Mouse (Mus musculus): Measurements from ENCODE around the gene Ltbp2. TPM values are rescaled to one million over a fixed set of nuclear protein-coding genes. Genes with fewer than 3 reads are reported as not detected.

Gene Ltbp2
- polyA plus RNA-seq, 1 experiment from 2014 or later, result 1.4 TPM

DNA sequence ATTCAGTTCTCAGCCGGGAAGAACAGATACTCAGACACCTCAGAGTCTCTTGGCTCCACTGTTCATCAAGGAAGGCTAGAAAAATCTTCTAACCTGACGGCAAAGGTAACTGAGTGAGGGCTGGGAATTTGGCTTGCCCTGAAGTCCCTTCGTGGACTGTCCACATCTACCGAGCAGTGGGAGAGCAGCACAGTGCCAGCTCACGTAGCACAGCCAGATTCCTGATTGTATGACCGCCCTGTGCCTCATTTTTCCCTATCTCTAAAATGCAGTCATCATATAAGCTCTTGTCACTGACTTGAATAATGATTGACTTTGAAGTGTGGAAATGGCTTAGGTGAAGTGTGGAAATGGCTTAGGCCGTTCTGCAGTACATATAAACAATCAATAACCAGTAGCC, 28.1 kb upstream of the Ltbp2 start:
- DNase-seq (ENCODE audit: low spot score) (no peak), ATAC-seq (ENCODE audit: low FRiP score, low TSS enrichment) (no peak)
- H3K4me2 ChIP-seq (replicated peaks; ENCODE audit: low read depth), result no peak overlapping the region
- no peaks in the 10 kb centered on the region for H3K36me3 ChIP-seq (ENCODE audit: control insufficient read depth, insufficient read depth, low read length)
- no peaks in the 10 kb centered on the region for H3K4me1 ChIP-seq (replicated peaks; ENCODE audit: control insufficient read depth, insufficient read depth)
- H3K27ac ChIP-seq (replicated peaks), result no peak overlapping the region
- TF ChIP-seq CTCF (IDR thresholded peaks at IDR 0.05; ENCODE audit: low read depth) (no peak), EP300 (optimal IDR thresholded peaks at IDR 0.05) (no peak)
- no peak overlapping the region for H3K4me3 ChIP-seq (ENCODE audit: low read depth, low read length)
- 67% methylated on average over 7 of the region's 7 CpGs for whole genome bisulfite sequencing
- H3K9ac ChIP-seq (ENCODE audit: low read length), result no peak overlapping the region
- H3K9me3 ChIP-seq (ENCODE audit: control insufficient read depth, low read length), result no peaks in the 10 kb centered on the region
- no peaks in the 10 kb centered on the region for H3K27me3 ChIP-seq (ENCODE audit: control insufficient read depth, insufficient read depth, low read length)

DNA sequence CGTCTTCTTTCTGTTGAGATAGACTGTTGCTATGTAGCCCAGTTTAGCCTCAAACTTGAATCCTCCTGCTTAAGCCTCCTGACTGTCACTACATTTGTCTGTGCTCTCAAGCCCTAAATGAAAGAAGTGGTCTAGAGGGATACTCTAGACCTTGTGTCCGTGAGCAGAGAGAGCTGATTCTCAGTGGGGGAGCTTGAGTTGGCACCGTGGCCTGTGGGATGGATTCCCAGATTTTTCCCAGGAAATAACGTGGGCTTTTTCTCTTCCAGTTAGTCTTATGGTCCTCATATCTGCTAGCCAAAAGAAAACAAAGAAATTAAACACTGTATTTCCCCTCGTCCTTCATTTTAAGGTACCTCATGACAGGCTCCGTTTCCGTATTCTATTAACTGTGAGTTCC, 24.0 kb upstream of the Ltbp2 start:
- Histone ChIP-seq H3K9me3 (ENCODE audit: control insufficient read depth, low read length) (no peaks in the 10 kb centered on the region), H3K4me3 (ENCODE audit: low read depth, low read length) (no peak overlapping the region), H3K36me3 (ENCODE audit: control insufficient read depth, insufficient read depth, low read length) (no peaks in the 10 kb centered on the region), H3K4me2 (replicated peaks; ENCODE audit: low read depth) (no peak overlapping the region), H3K27ac (replicated peaks) (no peak overlapping the region), H3K9ac (ENCODE audit: low read length) (no peak overlapping the region), H3K4me1 (replicated peaks; ENCODE audit: control insufficient read depth, insufficient read depth) (no peaks in the 10 kb centered on the region; the same call in 1 of the 2 replicates), H3K27me3 (ENCODE audit: control insufficient read depth, insufficient read depth, low read length) (no peaks in the 10 kb centered on the region)
- DNase-seq (ENCODE audit: low spot score), result no peak
- TF ChIP-seq EP300 (optimal IDR thresholded peaks at IDR 0.05) (no peak), CTCF (IDR thresholded peaks at IDR 0.05; ENCODE audit: low read depth) (no peak)
- WGBS, result 76% methylated on average over 7 of the region's 7 CpGs
- no peak for ATAC-seq (ENCODE audit: low FRiP score, low TSS enrichment)

DNA sequence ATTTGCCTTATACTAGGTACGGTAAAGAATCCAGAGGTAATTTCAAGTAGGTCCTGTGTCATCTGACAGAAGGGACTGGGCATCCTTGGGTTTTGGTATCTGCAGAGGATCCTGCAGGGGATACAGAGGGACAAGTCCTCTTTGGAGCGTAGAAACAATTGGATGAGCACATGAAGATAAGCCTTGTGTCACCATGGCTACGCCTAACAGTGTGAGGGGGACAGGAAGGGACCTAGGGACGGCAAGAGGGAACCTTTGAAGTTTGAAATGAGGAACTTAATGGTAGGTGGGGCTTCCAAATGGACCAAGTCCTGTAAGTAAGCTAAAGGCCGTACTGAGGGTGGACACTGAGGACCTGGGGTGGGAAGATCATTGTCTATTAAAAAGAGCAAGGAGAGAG, 21.0 kb upstream of the Ltbp2 start:
- 83% methylated on average over 5 of the region's 5 CpGs for WGBS
- Histone ChIP-seq H3K9me3 (ENCODE audit: control insufficient read depth, low read length) (no peaks in the 10 kb centered on the region), H3K4me2 (replicated peaks; ENCODE audit: low read depth) (no peak overlapping the region), H3K36me3 (ENCODE audit: control insufficient read depth, insufficient read depth, low read length) (no peaks in the 10 kb centered on the region), H3K4me3 (ENCODE audit: low read depth, low read length) (no peak overlapping the region), H3K27ac (replicated peaks) (no peak overlapping the region), H3K9ac (ENCODE audit: low read length) (no peak overlapping the region), H3K4me1 (replicated peaks; ENCODE audit: control insufficient read depth, insufficient read depth) (no peaks in the 10 kb centered on the region; the same call in 1 of the 2 replicates), H3K27me3 (ENCODE audit: control insufficient read depth, insufficient read depth, low read length) (no peaks in the 10 kb centered on the region)
- no peak for ATAC-seq (ENCODE audit: low FRiP score, low TSS enrichment)
- TF ChIP-seq CTCF (IDR thresholded peaks at IDR 0.05; ENCODE audit: low read depth) (no peak), EP300 (optimal IDR thresholded peaks at IDR 0.05) (no peak)
- DNase-seq (ENCODE audit: low spot score), result no peak

DNA sequence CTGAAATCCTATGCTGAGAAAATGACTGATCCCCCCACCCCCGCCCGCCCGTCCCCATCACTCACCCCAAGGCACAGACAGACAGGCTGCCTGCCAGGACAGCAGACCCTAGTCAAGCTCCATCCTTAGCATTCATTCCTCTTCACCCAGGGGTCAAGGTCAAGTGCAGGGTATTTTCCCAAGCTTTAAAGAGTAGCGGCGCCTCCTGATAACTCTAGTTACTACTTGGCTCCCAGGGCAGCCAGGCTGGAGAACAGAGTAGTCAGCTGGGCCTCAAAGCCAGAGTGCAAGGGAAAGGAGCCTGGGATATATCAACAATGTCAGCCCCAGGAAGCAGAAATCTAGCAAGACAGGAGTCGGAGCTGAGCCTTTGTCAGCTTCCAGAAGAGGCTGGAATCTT, 19.9 kb upstream of the Ltbp2 start:
- Histone ChIP-seq H3K27me3 (ENCODE audit: control insufficient read depth, insufficient read depth, low read length) (no peaks in the 10 kb centered on the region), H3K4me2 (replicated peaks; ENCODE audit: low read depth) (no peak overlapping the region), H3K27ac (replicated peaks) (no peak overlapping the region), H3K36me3 (ENCODE audit: control insufficient read depth, insufficient read depth, low read length) (no peaks in the 10 kb centered on the region), H3K9ac (ENCODE audit: low read length) (no peak overlapping the region), H3K9me3 (ENCODE audit: control insufficient read depth, low read length) (no peaks in the 10 kb centered on the region), H3K4me3 (ENCODE audit: low read depth, low read length) (no peak overlapping the region), H3K4me1 (replicated peaks; ENCODE audit: control insufficient read depth, insufficient read depth) (no peaks in the 10 kb centered on the region; the same call in 1 of the 2 replicates)
- TF ChIP-seq CTCF (IDR thresholded peaks at IDR 0.05; ENCODE audit: low read depth), result no peak
- WGBS, result 66% methylated on average over 6 of the region's 6 CpGs
- ATAC-seq (ENCODE audit: low FRiP score, low TSS enrichment), result no peak
- DNase-seq (ENCODE audit: low spot score), result no peak

DNA sequence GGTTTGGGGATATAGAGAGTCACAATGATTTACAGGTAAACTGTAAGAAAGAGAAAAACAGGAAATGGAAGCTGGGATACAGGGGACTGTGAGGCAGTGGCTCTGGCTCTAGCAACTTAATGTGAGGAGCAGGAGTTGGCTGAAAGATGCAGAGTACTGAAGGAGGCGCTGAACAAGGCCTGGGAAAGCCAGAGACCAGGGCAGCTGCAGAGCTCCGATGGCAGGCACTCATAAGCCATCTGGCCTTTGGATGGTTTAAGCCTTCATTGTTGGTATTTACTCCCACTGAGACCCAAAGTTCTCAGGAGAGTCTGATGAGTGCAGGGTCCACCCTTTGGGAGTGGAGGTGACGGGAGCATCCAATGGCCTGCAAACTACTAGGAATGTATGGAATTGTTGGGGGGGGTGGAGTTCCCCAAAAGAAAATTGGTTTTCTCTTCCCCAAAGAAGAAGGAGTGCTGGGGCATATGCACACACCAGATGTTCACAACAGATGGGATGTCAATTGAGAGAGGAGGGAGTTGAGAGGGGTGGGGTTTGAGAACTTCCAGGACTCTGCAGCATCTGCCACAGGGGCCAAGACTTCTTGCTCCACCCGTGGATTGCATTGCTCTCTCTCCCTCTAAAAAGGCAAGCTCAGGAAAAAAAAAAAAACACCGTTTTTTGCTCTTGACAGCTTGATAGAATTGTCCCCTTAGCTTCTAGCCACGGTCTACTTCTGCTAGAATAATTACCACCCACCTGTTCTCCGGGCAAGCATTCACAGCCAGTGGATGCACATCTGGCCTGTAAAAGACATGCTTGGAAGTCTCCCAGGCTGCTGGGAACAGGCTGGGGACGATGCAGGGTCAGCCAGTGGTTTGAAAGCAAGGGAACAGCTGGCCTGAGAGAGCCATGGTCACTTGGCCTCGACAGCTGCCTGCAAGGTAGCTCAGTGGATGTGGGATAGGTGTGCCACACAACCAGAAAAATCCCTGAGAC, 17.6 kb upstream of the Ltbp2 start:
- H3K4me2 ChIP-seq (replicated peaks; ENCODE audit: low read depth), result no peak overlapping the region
- H3K4me3 ChIP-seq (ENCODE audit: low read depth, low read length), result no peak overlapping the region
- no peak overlapping the region for H3K9ac ChIP-seq (ENCODE audit: low read length)
- ATAC-seq (ENCODE audit: low FRiP score, low TSS enrichment), result no peak
- TF ChIP-seq EP300 (optimal IDR thresholded peaks at IDR 0.05), result no peak
- no peak for TF ChIP-seq CTCF (IDR thresholded peaks at IDR 0.05; ENCODE audit: low read depth)
- H3K36me3 ChIP-seq (ENCODE audit: control insufficient read depth, insufficient read depth, low read length), result no peaks in the 10 kb centered on the region
- no peak for DNase-seq (ENCODE audit: low spot score)
- no peak overlapping the region for H3K27ac ChIP-seq (replicated peaks)
- H3K4me1 ChIP-seq (replicated peaks; ENCODE audit: control insufficient read depth, insufficient read depth), result no peaks in the 10 kb centered on the region; the same call in 1 of the 2 replicates
- H3K27me3 ChIP-seq (ENCODE audit: control insufficient read depth, insufficient read depth, low read length), result no peaks in the 10 kb centered on the region
- 48% methylated on average over 9 of the region's 9 CpGs for WGBS
- H3K9me3 ChIP-seq (ENCODE audit: control insufficient read depth, low read length), result no peaks in the 10 kb centered on the region

DNA sequence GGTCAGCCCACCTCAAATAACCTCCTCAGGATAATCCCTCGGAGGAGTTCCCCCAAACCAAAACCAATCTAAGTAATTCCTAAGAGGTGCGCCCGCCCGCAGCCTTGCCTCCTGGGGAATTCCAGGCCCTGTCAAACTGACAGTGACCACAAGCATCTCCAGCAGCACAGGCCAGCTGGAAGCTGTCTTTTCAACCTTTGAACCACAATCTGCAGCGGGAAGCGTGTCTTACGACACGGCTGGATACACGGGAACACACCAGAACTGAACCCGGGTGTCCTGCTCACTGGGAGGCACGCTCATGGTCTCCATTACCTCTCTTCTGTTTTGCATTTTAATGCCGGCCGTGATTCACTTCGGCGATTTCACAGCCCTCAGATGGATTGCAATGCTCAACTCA, 14.0 kb upstream of the Ltbp2 start:
- Histone ChIP-seq H3K4me2 (replicated peaks; ENCODE audit: low read depth) (no peak overlapping the region), H3K27ac (replicated peaks) (no peak overlapping the region), H3K4me3 (ENCODE audit: low read depth, low read length) (no peak overlapping the region), H3K4me1 (replicated peaks; ENCODE audit: control insufficient read depth, insufficient read depth) (no peaks in the 10 kb centered on the region), H3K27me3 (ENCODE audit: control insufficient read depth, insufficient read depth, low read length) (no peaks in the 10 kb centered on the region), H3K36me3 (ENCODE audit: control insufficient read depth, insufficient read depth, low read length) (no peaks in the 10 kb centered on the region), H3K9me3 (ENCODE audit: control insufficient read depth, low read length) (0 out of 2 replicates have a peak, but pooled peaks cover 3% of the 10 kb centered on the region), H3K9ac (ENCODE audit: low read length) (no peak overlapping the region)
- TF ChIP-seq EP300 (optimal IDR thresholded peaks at IDR 0.05) (no peak), CTCF (IDR thresholded peaks at IDR 0.05; ENCODE audit: low read depth) (no peak)
- ATAC-seq (ENCODE audit: low FRiP score, low TSS enrichment) (no peak; the same call in 1 of the 2 replicates), DNase-seq (ENCODE audit: low spot score) (no peak)
- WGBS, result 66% methylated on average over 15 of the region's 15 CpGs
